Mouse (Mus musculus) small intestine, adult 2 months (tissue): ENCODE results near the gene Nell1.

Source experiments
- CTCF ChIP-seq: fragments of 200-500 bp; IDR thresholded peaks from 2 replicates; pipeline ENCODE4 v1.5.1; 2012; ENCODE audit warnings: low read depth, mild to moderate bottlenecking, control low read depth, inconsistent platforms, low read length, moderate library complexity, mixed read lengths; ENCODE audit not compliant: insufficient replicate concordance, insufficient read length; ENCODE audit errors: extremely low read depth
- POLR2A ChIP-seq: fragments of 200-500 bp; IDR thresholded peaks from 2 replicates; pipeline ENCODE4 v1.6.1; 2012; ENCODE audit warnings: low read depth, mild to moderate bottlenecking, control low read depth, inconsistent platforms, low read length, moderate library complexity

DNA sequence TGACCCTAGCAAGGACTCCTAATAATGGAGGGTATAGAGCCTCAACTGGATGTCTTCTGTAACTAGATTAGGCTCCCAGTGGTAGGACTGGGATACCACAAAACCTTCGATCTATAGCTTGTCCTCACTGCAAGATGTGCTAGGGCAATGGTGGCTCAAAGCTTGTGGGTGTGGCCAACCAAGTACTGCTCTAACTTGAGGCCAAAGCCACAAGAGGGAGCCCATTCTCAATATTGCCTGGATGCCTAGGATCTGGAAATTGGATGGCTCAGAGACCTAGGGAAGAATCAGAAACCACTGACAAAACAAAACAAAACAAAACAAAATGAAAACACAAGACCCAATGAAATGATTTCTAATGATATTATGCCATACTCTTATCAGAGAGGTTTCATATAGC, 809.0 kb downstream of the Nell1 start:
- TF ChIP-seq POLR2A: no peak
- no peak for TF ChIP-seq CTCF
